Mouse (Mus musculus): ENCODE data around the gene Csf1.

- TF ChIP-seq CHD2 (IDR thresholded peaks at IDR 0.05; ENCODE audit: low read depth, low read length) (no peak), ZNF384 (IDR thresholded peaks at IDR 0.05; ENCODE audit: low read depth, low read length) (no peak), HCFC1 (IDR thresholded peaks at IDR 0.05; ENCODE audit: borderline replicate concordance, insufficient read depth, low read length) (no peak)
Observed at GRCm38 (mm10) chr3:107733329-107733728, 26.9 kb downstream of the Csf1 start.
